Mouse (Mus musculus) neural tube, embryonic 13.5 days (tissue): ENCODE results near the gene Gm21190. TPM values are rescaled to one million over a fixed set of nuclear protein-coding genes. Genes with fewer than 3 reads are reported as not detected.
"Not testable (repeated sequence)": the region's sequence is repeated elsewhere in the genome, so short reads cannot be mapped to it uniquely, and the experiment has no call there.

Experiments
- ATAC-seq: fragments of 200-750 bp; cut with Nextera tagmentation; 2 replicates; pipeline ENCODE4 v1.8.0; 2017; ENCODE audit warnings: low read depth, mild to moderate bottlenecking, moderate TSS enrichment, moderate library complexity
- H3K27ac ChIP-seq: fragments of 300-500 bp; sonication (generic); replicated peaks from 2 replicates; pipeline ENCODE4 v1.5.1; 2015; ENCODE audit warnings: moderate library complexity, mild to moderate bottlenecking, inconsistent platforms
- H3K27me3 ChIP-seq: fragments of 300-500 bp; sonication (generic); 2 replicates; pipeline ENCODE4 v1.6.1; 2015; ENCODE audit warnings: mild to moderate bottlenecking, inconsistent platforms
- H3K36me3 ChIP-seq: fragments of 300-500 bp; sonication (generic); 2 replicates; pipeline ENCODE4 v1.6.1; 2015; ENCODE audit warnings: mild to moderate bottlenecking, inconsistent platforms
- H3K4me1 ChIP-seq: fragments of 300-500 bp; sonication (generic); replicated peaks from 2 replicates; pipeline ENCODE4 v1.6.1; 2015; ENCODE audit warnings: inconsistent platforms
- H3K4me2 ChIP-seq: fragments of 300-500 bp; sonication (generic); 2 replicates; pipeline ENCODE4 v1.6.1; 2015; ENCODE audit warnings: inconsistent platforms, mild to moderate bottlenecking, moderate library complexity
- H3K4me3 ChIP-seq: fragments of 300-500 bp; sonication (generic); 2 replicates; pipeline ENCODE4 v1.5.1; 2015; ENCODE audit warnings: mild to moderate bottlenecking, inconsistent platforms
- H3K9ac ChIP-seq: fragments of 300-500 bp; sonication (generic); 2 replicates; pipeline ENCODE4 v1.6.1; 2015; ENCODE audit warnings: moderate library complexity, mild to moderate bottlenecking, inconsistent platforms
- H3K9me3 ChIP-seq: fragments of 300-500 bp; sonication (generic); 2 replicates; pipeline ENCODE4 v1.6.1; 2016; ENCODE audit warnings: inconsistent platforms
- WGBS: fragments of 180-500 bp; shearing (Covaris S2); methylation state at CpG from one replicate; pipeline ENCODE4 v1.1.7; 2015; 5-methylcytosine and 5-hydroxymethylcytosine counted together
- polyA plus RNA-seq: library from polyadenylated mRNA; unstranded; fragments of >200 nt; fragmentation: Nextera tagmentation; extraction: Ambion mirVana; gene quantifications from 2 replicates; pipeline ENCODE4 v1.2.1, GENCODE M21; 2015

Gene Gm21190
- polyA plus RNA-seq, 1 experiment from 2014 or later: not detected

DNA sequence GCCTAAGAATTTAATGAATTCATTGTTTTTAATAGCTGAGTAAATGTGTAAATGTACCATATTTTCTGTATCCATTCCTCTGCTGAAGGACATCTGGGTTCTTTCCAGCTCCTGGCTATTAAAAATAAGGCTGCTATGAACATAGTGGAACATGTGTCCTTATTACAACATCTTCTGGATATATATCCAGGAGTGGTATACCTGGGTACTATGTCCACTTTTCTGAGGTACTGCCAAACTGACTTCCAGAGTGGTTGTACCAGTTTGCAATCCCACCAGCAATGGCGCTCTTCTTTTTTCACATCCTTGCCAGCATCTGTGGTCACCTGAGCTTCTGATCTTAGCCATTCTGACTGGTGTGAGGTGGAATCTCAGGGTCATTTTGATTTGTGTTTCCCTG lies 19.1 kb downstream of the Gm21190 start:
- not testable (repeated sequence) for H3K4me3 ChIP-seq, H3K36me3 ChIP-seq, H3K27ac ChIP-seq, H3K4me1 ChIP-seq, ATAC-seq, H3K4me2 ChIP-seq, H3K9ac ChIP-seq, H3K27me3 ChIP-seq
- 82% methylated on average over 1 of the region's 1 CpGs for whole genome bisulfite sequencing
- peaks cover 52% of the 10 kb centered on the region for H3K9me3 ChIP-seq

DNA sequence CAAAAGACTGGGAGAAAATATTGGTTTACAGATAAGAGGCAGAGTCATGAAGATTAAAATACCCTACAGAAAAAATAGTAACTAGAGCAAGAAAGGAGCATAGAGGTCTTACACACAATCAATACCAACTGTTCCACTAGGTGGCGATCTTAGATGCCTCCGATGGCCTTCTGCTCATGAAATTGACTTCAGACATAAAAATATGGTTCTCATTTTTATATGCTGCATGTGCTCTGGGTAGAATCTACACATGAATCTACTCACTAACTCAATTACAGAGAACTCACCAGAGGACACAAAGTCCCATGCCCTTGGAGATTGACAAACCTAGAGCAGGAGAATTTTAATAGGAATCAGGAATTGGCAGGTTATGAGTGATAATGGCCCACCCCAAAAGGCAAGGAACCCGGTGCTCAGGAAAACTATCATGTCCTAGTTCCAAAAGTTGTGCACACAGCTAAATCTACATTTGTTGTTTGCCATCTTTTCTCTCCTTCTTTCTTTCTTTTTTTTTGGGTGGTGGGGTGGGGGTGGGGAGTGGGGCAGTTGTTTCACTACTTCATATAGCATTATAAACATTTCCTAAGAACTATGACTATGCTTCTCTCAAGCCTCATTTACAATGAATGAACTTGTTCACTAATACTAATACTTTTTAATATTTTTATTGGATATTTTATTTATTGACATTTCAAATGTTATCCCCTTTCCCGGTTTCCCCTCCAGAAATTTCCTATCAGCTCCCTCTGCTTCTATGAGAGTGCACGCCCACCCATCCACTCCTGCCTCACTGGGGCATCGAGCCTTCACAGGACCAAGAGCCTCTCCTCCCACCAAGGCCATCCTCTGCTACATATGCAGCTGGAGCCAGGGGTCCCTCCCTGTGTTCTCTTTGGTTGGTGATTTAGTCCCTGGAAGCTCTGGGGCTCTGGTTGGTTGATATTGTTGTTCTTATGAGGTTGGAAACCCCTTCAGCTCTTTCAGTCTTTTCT lies 20.3 kb downstream of the Gm21190 start:
- not testable (repeated sequence) for H3K36me3 ChIP-seq

GRCm38 (mm10) chr5:15507757-15508459 lies 21.1 kb downstream of the Gm21190 start:
- ATAC-seq: peak; percentile 61; the same call in 1 of the 2 replicates
- H3K36me3 ChIP-seq, H3K9ac ChIP-seq, H3K27ac ChIP-seq, H3K4me2 ChIP-seq, H3K27me3 ChIP-seq, H3K4me1 ChIP-seq, H3K4me3 ChIP-seq: not testable (repeated sequence)
- WGBS: 64% methylated on average over 6 of the region's 6 CpGs
- peaks cover 56% of the 10 kb centered on the region for H3K9me3 ChIP-seq

More for the DNA sequence above, 20.3 kb downstream of the Gm21190 start:
- peaks cover 54% of the 10 kb centered on the region for H3K9me3 ChIP-seq
- H3K4me3 ChIP-seq, H3K27me3 ChIP-seq, H3K4me2 ChIP-seq, H3K9ac ChIP-seq, ATAC-seq, H3K27ac ChIP-seq, H3K4me1 ChIP-seq: not testable (repeated sequence)
- 72% methylated on average over 6 of the region's 6 CpGs for WGBS

DNA sequence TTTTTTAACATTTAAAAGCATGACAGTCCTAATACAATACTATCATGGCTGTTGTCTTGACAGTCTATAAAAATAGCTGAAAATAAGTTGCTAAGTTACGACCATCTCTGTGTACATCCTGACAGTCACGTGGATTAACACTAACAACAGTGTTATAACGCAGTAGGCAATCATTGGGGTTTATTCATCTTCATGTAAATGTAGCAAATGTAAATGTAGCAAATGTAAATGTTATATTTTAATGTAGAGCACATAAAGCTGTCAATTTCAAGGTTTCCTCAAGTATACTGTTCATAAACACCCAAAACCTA lies 21.8 kb downstream of the Gm21190 start:
- no peaks in the 10 kb centered on the region for H3K36me3 ChIP-seq
- no peak overlapping the region for H3K4me3 ChIP-seq
- no peak; the same call in 1 of the 2 replicates for ATAC-seq
- no peak overlapping the region for H3K27ac ChIP-seq
- no peaks in the 10 kb centered on the region for H3K4me1 ChIP-seq
- 71% methylated on average over 3 of the region's 3 CpGs for WGBS
- peaks cover 57% of the 10 kb centered on the region for H3K9me3 ChIP-seq
- no peaks in the 10 kb centered on the region for H3K27me3 ChIP-seq
- H3K9ac ChIP-seq: no peak overlapping the region
- H3K4me2 ChIP-seq: no peak overlapping the region

GRCm38 (mm10) chr5:15506575-15507308 lies 22.3 kb downstream of the Gm21190 start:
- Histone ChIP-seq H3K9ac (no peak overlapping the region), H3K4me2 (peak overlapping the region; percentile 21), H3K27me3 (no peaks in the 10 kb centered on the region), H3K36me3 (no peaks in the 10 kb centered on the region), H3K4me3 (no peak overlapping the region), H3K27ac (no peak overlapping the region), H3K9me3 (peaks cover 54% of the 10 kb centered on the region), H3K4me1 (no peaks in the 10 kb centered on the region)
- ATAC-seq: no peak
- WGBS: 47% methylated on average over 16 of the region's 16 CpGs

GRCm38 (mm10) chr5:15498774-15499400 lies 30.1 kb downstream of the Gm21190 start:
- not testable (repeated sequence) for H3K27me3 ChIP-seq, H3K9ac ChIP-seq, H3K4me2 ChIP-seq, H3K27ac ChIP-seq, H3K36me3 ChIP-seq, ATAC-seq, H3K4me1 ChIP-seq, H3K4me3 ChIP-seq
- WGBS: 35% methylated on average over 5 of the region's 5 CpGs
- H3K9me3 ChIP-seq: peaks cover 38% of the 10 kb centered on the region

GRCm38 (mm10) chr5:15498350-15498749 lies 30.7 kb downstream of the Gm21190 start:
- not testable (repeated sequence) for ATAC-seq, H3K4me3 ChIP-seq, H3K27ac ChIP-seq, H3K36me3 ChIP-seq, H3K4me1 ChIP-seq, H3K9ac ChIP-seq, H3K4me2 ChIP-seq, H3K27me3 ChIP-seq
- 74% methylated on average over 3 of the region's 3 CpGs for WGBS
- peaks cover 38% of the 10 kb centered on the region for H3K9me3 ChIP-seq

GRCm38 (mm10) chr5:15490934-15491333 lies 38.1 kb downstream of the Gm21190 start:
- H3K27ac ChIP-seq, H3K4me2 ChIP-seq, ATAC-seq, H3K9ac ChIP-seq, H3K4me1 ChIP-seq, H3K36me3 ChIP-seq, H3K4me3 ChIP-seq, H3K27me3 ChIP-seq: not testable (repeated sequence)
- 61% methylated on average over 2 of the region's 2 CpGs for WGBS
- H3K9me3 ChIP-seq: peaks cover 29% of the 10 kb centered on the region

DNA sequence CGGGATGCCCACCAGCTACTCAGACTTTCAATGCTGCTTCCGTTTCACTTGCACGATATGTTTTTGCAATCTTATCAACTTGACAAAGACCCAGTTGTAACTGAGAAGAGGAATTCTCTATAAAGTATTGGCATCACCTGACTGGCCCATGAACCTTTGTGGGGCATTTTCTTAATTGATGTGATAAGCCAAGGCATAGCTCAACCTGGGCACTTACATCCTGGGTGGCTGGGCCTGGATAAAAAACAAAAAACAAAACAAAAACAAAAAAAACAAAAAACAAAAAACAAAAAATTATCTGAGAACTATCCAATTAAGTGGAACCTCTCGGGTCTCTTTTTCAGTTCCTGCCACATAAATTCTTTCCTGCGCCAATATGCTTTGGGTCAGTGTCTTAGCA lies 40.3 kb downstream of the Gm21190 start:
- ATAC-seq: no peak
- H3K36me3 ChIP-seq: no peaks in the 10 kb centered on the region

GRCm38 (mm10) chr5:15484616-15485015 lies 44.4 kb downstream of the Gm21190 start:
- WGBS: 25% methylated on average over 2 of the region's 2 CpGs
- H3K9ac ChIP-seq, ATAC-seq, H3K4me2 ChIP-seq, H3K27me3 ChIP-seq, H3K4me1 ChIP-seq, H3K4me3 ChIP-seq, H3K27ac ChIP-seq, H3K36me3 ChIP-seq: not testable (repeated sequence)
- peaks cover 39% of the 10 kb centered on the region for H3K9me3 ChIP-seq

More for the DNA sequence above, 40.3 kb downstream of the Gm21190 start:
- no peaks in the 10 kb centered on the region for H3K4me1 ChIP-seq
- 88% methylated on average over 5 of the region's 5 CpGs for WGBS
- peaks cover 36% of the 10 kb centered on the region for H3K9me3 ChIP-seq
- H3K4me3 ChIP-seq: no peak overlapping the region
- H3K27me3 ChIP-seq: no peaks in the 10 kb centered on the region
- no peak overlapping the region for H3K27ac ChIP-seq
- no peak overlapping the region for H3K4me2 ChIP-seq
- no peak overlapping the region for H3K9ac ChIP-seq

DNA sequence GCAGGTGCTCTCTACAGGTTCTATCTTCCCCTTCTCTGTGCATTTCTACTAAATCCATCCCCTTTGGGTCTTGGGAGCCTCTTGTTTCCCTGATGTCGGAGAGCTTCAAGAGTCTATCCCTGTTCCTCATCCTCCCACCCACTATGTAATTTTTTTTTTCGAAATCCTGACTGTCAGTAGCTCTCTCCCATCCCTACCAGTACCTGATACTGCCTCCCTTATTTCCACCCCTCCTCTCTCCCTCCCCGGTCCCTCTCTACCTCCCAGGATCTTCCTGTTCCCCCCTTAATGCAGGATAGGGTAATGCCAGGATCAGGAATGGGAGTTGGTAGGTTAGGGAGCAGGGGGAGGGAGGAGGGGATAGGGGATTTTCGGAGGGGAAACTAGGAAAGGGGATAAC lies 45.4 kb downstream of the Gm21190 start:
- H3K4me2 ChIP-seq, H3K9ac ChIP-seq, ATAC-seq, H3K27ac ChIP-seq, H3K27me3 ChIP-seq, H3K36me3 ChIP-seq, H3K4me1 ChIP-seq, H3K4me3 ChIP-seq: not testable (repeated sequence)
- 56% methylated on average over 4 of the region's 4 CpGs for WGBS
- peaks cover 36% of the 10 kb centered on the region for H3K9me3 ChIP-seq
